Mouse (Mus musculus): ENCODE data around the gene Zc3h12c. TPM values are rescaled to one million over a fixed set of nuclear protein-coding genes. Genes with fewer than 3 reads are reported as not detected.
"Not testable (repeated sequence)": the region's sequence is repeated elsewhere in the genome, so short reads cannot be mapped to it uniquely, and the experiment has no call there.

Zc3h12c gene
- polyA plus RNA-seq, 1 experiment = 2.5 TPM

DNA sequence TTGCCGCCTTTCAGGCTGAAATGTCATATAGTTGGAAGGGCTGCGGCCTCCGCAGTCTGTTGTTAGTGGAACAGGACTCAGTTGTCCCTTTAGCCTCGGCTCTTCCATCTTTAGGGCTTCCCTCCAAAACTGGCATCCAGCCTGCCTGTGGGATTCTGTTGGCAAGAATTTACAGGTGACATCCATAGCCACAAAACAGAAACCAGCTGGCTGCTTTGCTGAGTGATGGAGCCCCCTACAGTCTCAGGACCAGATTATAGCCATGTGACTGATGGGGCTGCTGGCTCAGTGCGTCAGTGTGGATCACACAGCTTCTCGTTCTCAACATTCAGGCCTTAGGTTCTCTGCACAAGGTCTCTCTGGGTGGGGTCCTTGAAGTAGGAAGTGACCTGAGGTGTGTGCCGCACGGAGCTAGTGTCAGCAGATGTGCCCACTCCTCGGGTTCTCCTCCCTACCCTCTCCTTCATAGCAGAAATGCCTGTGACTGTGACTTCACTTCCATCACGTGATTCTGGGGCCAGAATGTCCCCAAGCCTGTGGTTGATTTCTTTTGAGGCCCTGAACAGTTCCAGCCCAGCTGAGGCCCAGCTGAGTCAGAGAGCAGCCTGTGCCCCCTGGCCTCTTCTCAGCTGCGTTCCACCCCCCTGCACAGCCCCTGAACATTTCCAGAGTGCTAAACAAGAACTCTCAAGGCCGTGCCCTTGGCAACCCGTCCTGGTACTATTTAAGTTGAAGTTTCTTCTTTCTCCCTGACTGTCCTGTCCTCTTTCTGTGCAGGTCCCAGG is 66.1 kb downstream of the Zc3h12c start:
- no peak for DNase-seq (ENCODE audit: low spot score)

GRCm38 (mm10) chr9:52100426-52100825 is 67.9 kb downstream of the Zc3h12c start:
- no peak for DNase-seq (ENCODE audit: low spot score)

DNA sequence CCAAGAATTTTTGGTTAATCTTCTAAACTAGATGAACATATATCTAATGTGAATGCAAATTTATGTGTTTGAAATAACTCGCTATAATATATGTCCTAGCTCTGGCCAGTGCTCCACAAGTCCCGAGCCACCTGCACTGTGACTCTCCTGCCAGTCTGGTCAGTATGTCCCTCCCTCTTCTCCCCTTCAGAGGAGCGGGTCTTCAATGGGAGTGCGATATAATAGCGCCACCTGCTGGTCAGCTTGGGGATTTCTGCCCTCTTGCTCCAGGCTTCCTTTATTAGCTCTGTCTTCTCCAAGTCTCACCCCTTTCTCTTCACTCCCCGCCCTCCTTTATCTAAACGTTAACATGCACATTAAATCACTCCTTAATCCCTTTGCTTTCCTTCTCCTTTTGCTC is 69.8 kb downstream of the Zc3h12c start:
- DNase-seq (ENCODE audit: low spot score) = peak; percentile 62

- no peak for DNase-seq (ENCODE audit: low spot score)
Measured at GRCm38 (mm10) chr9:52097386-52097785, 71.0 kb downstream of the Zc3h12c start.

DNA sequence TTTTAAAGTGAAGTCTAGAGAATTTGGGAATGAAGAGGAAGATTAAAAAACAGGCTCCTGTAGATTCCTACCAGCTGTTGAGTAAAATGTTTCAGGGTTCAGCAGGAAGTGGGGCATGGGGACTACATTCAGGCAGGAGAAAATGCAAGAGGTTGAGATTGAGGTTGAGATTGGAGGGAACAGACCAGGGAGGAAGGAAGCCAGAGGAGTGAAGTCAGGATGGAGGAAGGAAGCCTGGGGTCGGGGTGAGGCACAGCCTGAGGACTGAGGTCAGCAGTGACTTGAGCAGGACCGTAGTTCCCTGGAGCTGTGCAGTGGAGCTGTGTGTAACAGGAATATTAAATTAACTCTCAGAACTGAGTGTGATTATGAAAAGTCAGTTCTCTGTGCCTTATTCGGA is 72.7 kb downstream of the Zc3h12c start:
- no peak for DNase-seq (ENCODE audit: low spot score)

GRCm38 (mm10) chr9:52094471-52094980 is 73.8 kb downstream of the Zc3h12c start:
- DNase-seq (ENCODE audit: low spot score) = no peak

GRCm38 (mm10) chr9:52094016-52094415 is 74.4 kb downstream of the Zc3h12c start:
- no peak for DNase-seq (ENCODE audit: low spot score)

DNA sequence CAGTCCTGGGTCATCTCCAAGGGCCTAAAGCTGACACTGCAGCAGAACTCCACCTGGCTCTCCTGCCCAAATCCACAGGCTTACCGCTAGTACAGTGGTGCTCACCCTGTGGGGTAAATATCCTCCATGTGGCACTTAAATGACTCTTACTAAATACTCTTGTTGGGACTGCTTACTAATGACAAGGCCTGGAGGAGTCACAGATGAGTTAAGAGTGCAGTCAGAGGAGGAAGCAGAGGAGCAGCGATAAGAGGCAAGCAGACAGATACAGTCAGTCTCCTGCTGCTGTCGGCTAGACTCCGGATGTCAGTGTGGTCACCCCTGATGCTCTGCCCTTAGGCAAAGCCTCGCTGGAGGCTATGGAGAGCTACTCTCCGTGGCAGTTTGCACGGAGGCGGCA is 75.3 kb downstream of the Zc3h12c start:
- no peak for DNase-seq (ENCODE audit: low spot score)

- DNase-seq (ENCODE audit: low spot score) = no peak
Measured at GRCm38 (mm10) chr9:52092311-52092710, 76.1 kb downstream of the Zc3h12c start.

GRCm38 (mm10) chr9:52091752-52092151 is 76.6 kb downstream of the Zc3h12c start:
- no peak for DNase-seq (ENCODE audit: low spot score)

- DNase-seq (ENCODE audit: low spot score) = no peak
Measured at GRCm38 (mm10) chr9:52082414-52082813, 86.0 kb downstream of the Zc3h12c start.

DNA sequence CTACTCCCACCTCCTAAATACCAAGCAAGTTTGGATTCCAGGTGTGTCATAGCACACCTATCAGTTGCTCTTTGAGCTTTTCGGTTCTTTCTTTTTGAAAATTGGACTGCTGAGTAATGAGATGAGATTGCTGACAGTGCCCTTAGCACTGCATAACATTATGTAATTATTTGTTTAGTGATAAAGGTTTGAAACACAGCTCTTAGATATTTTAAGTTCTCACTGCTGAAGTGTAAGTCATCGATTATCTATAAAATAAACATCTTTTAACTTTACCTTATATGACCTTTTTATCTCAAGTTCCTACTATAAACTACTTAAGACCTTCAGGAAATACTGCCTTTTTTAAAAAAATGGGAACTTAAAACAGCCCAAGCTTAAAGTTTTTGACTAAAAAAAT is 86.4 kb downstream of the Zc3h12c start:
- DNase-seq (ENCODE audit: low spot score) = no peak

DNA sequence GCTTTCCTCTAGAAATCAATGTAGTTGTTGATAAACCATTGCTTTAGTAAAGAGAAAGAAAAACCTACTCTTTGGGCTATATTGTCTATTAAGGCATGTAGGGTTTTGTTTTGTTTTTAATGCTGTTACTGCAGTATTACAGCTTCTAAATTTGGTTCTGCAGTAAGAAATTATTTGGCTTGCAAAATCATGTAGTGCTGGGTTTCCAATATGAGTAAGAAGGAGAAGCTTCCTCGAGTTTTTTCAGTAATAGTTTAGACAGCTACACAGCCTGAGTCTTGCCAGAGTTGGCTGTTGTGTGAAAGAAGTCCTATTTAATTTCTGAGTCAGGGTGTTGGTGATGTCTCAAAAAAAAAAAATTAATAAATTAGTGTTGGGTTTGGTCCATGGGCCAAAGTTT is 90.7 kb downstream of the Zc3h12c start:
- DNase-seq (ENCODE audit: low spot score) = no peak

DNA sequence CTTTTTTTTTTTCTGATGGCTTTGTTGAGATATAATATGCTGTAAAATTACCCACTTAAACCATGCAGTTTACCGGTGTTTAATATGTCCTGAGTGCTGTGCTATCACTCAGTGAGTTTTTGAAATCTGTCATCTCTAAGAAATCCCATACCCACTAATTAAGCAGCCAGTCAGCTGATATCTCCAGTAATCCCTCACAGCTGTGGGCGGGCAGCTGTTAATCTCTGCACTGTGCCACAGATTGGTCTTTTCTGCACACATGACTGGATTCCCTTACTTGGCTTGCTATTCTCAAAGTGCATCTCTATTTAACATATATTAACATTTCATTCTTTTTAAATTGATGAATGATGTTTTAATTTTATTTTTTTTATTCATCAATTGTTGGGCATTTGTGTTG is 92.3 kb downstream of the Zc3h12c start:
- no peak for DNase-seq (ENCODE audit: low spot score)

- DNase-seq (ENCODE audit: low spot score) = no peak
Measured at GRCm38 (mm10) chr9:52072202-52072601, 96.2 kb downstream of the Zc3h12c start.

- not testable (repeated sequence) for DNase-seq (ENCODE audit: low spot score)
Measured at GRCm38 (mm10) chr9:52071352-52071751, 97.0 kb downstream of the Zc3h12c start.

DNA sequence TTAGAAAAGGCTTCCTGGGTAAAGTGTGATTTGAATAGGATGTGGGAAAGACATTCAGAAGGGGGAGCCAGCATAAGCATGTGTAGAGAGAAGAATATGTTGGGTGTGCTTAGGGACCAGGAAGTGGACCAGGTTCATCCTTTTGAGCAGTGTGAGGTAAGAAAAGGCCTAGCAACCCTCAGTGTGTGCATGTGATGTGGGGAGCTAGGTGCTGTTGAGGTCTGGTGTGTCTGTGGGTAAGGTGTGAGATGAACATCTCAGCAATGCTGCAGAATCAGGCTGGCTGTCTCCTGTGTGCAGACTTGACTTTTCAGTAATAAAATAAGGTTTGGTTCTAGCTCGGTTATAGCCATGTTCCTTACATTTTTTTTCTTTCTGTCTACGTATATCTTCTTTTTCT is 98.3 kb downstream of the Zc3h12c start:
- no peak for DNase-seq (ENCODE audit: low spot score)

Other genes with a start within 250 kb of the Zc3h12c start
- 56.6 and 68.7 TPM in 2 replicates for gene Fdx1, start 205.0 kb downstream of the Zc3h12c start, polyA plus RNA-seq (2012; rRNA removed)
- 38.1 and 48.3 TPM in 2 replicates for gene Rdx, start 121.4 kb downstream of the Zc3h12c start, polyA plus RNA-seq (2012; rRNA removed)